Mouse (Mus musculus): Measurements from ENCODE around the gene Tjp3.

DNA sequence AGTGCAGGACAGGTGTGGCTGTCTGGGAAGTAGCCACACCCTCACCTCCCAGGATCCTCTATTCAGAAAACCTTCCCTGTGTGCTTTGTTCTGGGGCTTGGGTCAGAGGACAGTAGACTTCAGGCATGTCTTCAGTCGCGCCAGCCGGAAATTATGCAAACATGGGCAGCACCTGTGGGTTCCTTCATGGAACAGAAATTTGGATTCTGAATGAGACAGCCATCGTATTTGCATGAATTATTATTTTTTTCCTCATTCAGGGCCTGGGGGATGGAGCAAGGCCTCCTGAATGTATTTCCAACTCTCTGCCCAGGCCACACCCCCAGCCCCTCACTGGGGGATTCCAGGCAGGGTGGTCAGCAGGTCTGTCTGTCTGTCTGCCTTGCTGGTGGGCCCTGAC, 30.4 kb downstream of the Tjp3 start:
- TF ChIP-seq CTCF (IDR thresholded peaks at IDR 0.05; ENCODE audit: borderline replicate concordance, extremely low read depth, insufficient read depth, insufficient read length) (no peak), POLR2A (IDR thresholded peaks at IDR 0.05; ENCODE audit: borderline replicate concordance, extremely low read depth, insufficient read depth, insufficient read length, poor library complexity, severe bottlenecking) (no peak)

All from brain, embryonic 14.5 days (tissue).